Mouse (Mus musculus) cortical plate, adult 2 months (tissue): ENCODE results near the gene Cabin1. TPM values are rescaled to one million over a fixed set of nuclear protein-coding genes. Genes with fewer than 3 reads are reported as not detected.
A peak's percentile ranks its signal among the peaks of the same experiment; 100 is the strongest.

Experiments
- H3K27ac ChIP-seq: fragments of 200-500 bp; 2 replicates; pipeline ENCODE4 v1.5.1; 2012; ENCODE audit warnings: low read length, control low read depth, inconsistent platforms; ENCODE audit not compliant: insufficient read depth
- H3K4me1 ChIP-seq: fragments of 200-500 bp; 2 replicates; pipeline ENCODE4 v1.6.1; 2011; ENCODE audit warnings: low read length; ENCODE audit not compliant: control insufficient read depth, insufficient read depth
- H3K4me3 ChIP-seq: fragments of 200-500 bp; 2 replicates; pipeline ENCODE4 v1.5.1; 2011; ENCODE audit warnings: mild to moderate bottlenecking, low read length, control low read depth; ENCODE audit not compliant: insufficient read depth
- CTCF ChIP-seq: fragments of 200-500 bp; IDR thresholded peaks from 2 replicates; pipeline ENCODE4 v1.5.1; 2011; ENCODE audit warnings: mild to moderate bottlenecking, control low read depth, low read length; ENCODE audit not compliant: insufficient read depth; ENCODE audit errors: extremely low read depth
- POLR2A ChIP-seq: fragments of 200-500 bp; IDR thresholded peaks from 2 replicates; pipeline ENCODE4 v1.6.1; 2011; ENCODE audit warnings: mild to moderate bottlenecking, low read length, control low read depth; ENCODE audit not compliant: insufficient read depth; ENCODE audit errors: extremely low read depth
- polyA plus RNA-seq: library from polyadenylated mRNA; depleted of rRNA; stranded (reverse); fragments of >200 nt; gene quantifications from 2 replicates; pipeline ENCODE4 v1.2.3, GENCODE M21; 2012; rRNA removed

Gene Cabin1
- polyA plus RNA-seq: 55.0 and 57.8 TPM in 2 replicates

GRCm38 (mm10) chr10:75763682-75764518 is at the start of gene Cabin1:
Gene Cabin1, minus strand, starts transcription at chr10:75764341.
- TF ChIP-seq CTCF (no peak), POLR2A (peak; percentile 91)
- Histone ChIP-seq H3K4me3 (peak within 1 kb of the TSS; percentile 86), H3K27ac (no peak within 1 kb of the TSS)

GRCm38 (mm10) chr10:75804217-75804616 is 40.1 kb upstream of the Cabin1 start:
- no peak for TF ChIP-seq CTCF
- no peak for TF ChIP-seq POLR2A
- no peaks in the 10 kb centered on the region for H3K4me1 ChIP-seq
- H3K4me3 ChIP-seq: no peak overlapping the region
- H3K27ac ChIP-seq: no peak overlapping the region

More at GRCm38 (mm10) chr10:75763682-75764518, at the start of gene Cabin1:
- peaks cover 2% of the 10 kb centered on the region for H3K4me1 ChIP-seq

GRCm38 (mm10) chr10:75798176-75798696 is 34.1 kb upstream of the Cabin1 start, which contains the start of gene Gstt1:
Gene Gstt1, minus strand, starts transcription at chr10:75798584.
- TF ChIP-seq CTCF: no peak
- 0 out of 2 replicates have a peak, but pooled peaks have one; percentile 19 for TF ChIP-seq POLR2A
- H3K4me1 ChIP-seq: no peaks in the 10 kb centered on the region
- peak within 1 kb of the TSS; percentile 45 for H3K4me3 ChIP-seq
- no peak within 1 kb of the TSS for H3K27ac ChIP-seq

GRCm38 (mm10) chr10:75797619-75798175 is 33.6 kb upstream of the Cabin1 start:
- no peaks in the 10 kb centered on the region for H3K4me1 ChIP-seq
- H3K4me3 ChIP-seq: peak overlapping the region; percentile 45
- no peak overlapping the region for H3K27ac ChIP-seq
- TF ChIP-seq POLR2A (no peak), CTCF (no peak)

- no peak for TF ChIP-seq CTCF
- TF ChIP-seq POLR2A: no peak
- H3K4me3 ChIP-seq: peak overlapping the region; percentile 45; the same call in 1 of the 2 replicates
- H3K4me1 ChIP-seq: no peaks in the 10 kb centered on the region
- H3K27ac ChIP-seq: no peak overlapping the region
Measured at GRCm38 (mm10) chr10:75796731-75797516, 32.8 kb upstream of the Cabin1 start.

GRCm38 (mm10) chr10:75794880-75795279 is 30.7 kb upstream of the Cabin1 start:
- no peak for TF ChIP-seq POLR2A
- H3K4me3 ChIP-seq: no peak overlapping the region
- H3K4me1 ChIP-seq: no peaks in the 10 kb centered on the region
- H3K27ac ChIP-seq: no peak overlapping the region

GRCm38 (mm10) chr10:75790773-75791172 is 26.6 kb upstream of the Cabin1 start:
- TF ChIP-seq POLR2A (no peak), CTCF (no peak)
- no peak overlapping the region for H3K4me3 ChIP-seq
- no peak overlapping the region for H3K27ac ChIP-seq
- H3K4me1 ChIP-seq: no peaks in the 10 kb centered on the region

- no peak overlapping the region for H3K4me3 ChIP-seq
- no peaks in the 10 kb centered on the region for H3K4me1 ChIP-seq
- H3K27ac ChIP-seq: no peak overlapping the region
- TF ChIP-seq POLR2A (no peak), CTCF (no peak)
Measured at GRCm38 (mm10) chr10:75789841-75790240, 25.7 kb upstream of the Cabin1 start.

GRCm38 (mm10) chr10:75789081-75789735 is 25.1 kb upstream of the Cabin1 start:
- Histone ChIP-seq H3K4me1 (no peaks in the 10 kb centered on the region), H3K4me3 (no peak overlapping the region), H3K27ac (no peak overlapping the region)
- no peak for TF ChIP-seq CTCF
- no peak for TF ChIP-seq POLR2A
